Mouse (Mus musculus) gastrocnemius, postnatal 10 days (tissue): ENCODE measurements around the gene Cep97. TPM values are rescaled to one million over a fixed set of nuclear protein-coding genes. Genes with fewer than 3 reads are reported as not detected.
"Not testable (repeated sequence)": the region's sequence is repeated elsewhere in the genome, so short reads cannot be mapped to it uniquely, and the experiment has no call there.

Source experiments
- DNase-seq: peaks from one replicate; pipeline ENCODE4 v3.0.0; 2021; ENCODE audit warnings: mixed read lengths
- total RNA-seq, 2 experiments: library from RNA; stranded (reverse); gene quantifications; 2 replicates each; pipeline ENCODE4 v1.2.3; 2021

Gene Cep97
- total RNA-seq, 2 experiments from 2014 or later: 3.2 to 5.5 TPM

- not testable (repeated sequence) for DNase-seq
Observed at GRCm38 (mm10) chr16:55947876-55948410, 13.3 kb upstream of the Cep97 start.

DNA sequence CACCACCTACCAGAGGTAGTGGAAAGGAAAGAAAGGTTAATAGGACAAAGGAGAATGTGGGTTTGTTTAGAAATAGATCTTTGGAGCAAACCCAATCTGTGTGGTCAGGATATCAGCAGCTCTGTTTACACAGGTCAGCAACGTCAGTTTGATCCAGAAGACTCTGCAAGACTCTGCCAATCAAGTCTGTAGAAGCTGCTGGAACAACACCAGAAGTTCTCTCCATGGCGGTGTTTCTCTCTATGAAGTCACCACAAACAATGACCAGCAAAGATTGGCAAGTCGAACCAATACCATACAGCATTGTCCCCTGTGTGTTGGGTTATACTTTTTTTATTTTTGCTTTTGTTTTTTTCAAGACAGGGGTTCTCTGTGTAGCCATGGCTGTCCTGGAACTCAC lies 12.6 kb upstream of the Cep97 start:
- DNase-seq: no peak

GRCm38 (mm10) chr16:55940781-55941180 lies 6.1 kb upstream of the Cep97 start:
- no peak for DNase-seq

DNA sequence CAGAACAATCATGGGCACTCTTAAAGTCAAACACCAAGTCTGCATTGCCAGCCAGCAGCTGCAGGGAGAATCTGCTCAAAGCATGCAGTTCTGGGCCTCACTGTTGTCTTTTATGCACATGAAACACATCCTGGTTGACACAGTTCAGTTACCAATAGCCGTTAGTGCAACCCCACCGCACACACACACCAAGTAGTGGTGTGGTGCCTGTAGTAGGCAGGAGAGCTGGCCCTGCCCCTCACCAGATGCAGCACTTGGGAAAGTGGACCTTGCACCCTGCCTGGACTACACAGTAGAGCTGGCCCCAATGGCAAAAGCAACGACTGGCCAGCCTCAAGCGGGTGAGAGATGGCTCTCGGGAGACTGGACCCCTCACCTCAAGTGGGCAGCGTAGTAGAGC lies 5.0 kb upstream of the Cep97 start:
- no peak for DNase-seq

GRCm38 (mm10) chr16:55938761-55939160 lies 4.1 kb upstream of the Cep97 start:
- DNase-seq: no peak

DNA sequence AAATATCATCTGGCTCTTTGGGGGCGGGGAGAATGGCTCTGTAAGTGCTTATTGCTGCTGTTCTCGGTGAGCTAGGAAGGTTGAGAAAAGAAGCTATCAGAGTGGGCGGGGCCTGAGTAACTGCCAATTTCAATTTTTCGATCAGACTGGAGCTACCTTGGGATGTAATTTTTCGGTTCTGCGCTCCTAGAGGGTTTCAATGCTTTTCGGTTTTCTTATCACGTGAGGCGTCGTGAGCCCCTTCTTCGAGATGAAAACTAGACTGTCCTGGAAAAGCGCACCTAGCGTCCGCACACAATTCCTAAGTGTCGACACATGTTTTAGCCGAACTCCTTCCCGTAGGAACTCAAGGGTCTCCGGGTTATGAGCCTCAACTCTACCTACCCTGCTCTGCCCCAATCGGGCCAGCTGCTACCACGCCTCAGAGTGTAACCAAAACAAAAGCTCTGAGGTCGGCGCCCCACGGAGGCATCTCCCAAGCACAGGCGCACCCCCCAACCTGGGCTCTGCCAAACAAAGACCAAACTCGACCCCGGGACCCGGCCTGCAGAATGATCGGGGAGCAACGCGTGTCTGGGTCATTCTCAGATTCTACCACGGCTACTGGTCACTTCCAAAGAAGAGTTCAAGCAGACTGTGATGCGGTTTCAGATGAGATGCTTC lies 843 bp downstream of the Cep97 start:
- peak; percentile 42 for DNase-seq

- DNase-seq: no peak
Observed at GRCm38 (mm10) chr16:55924010-55924409, 10.6 kb downstream of the Cep97 start.

- no peak for DNase-seq
Observed at GRCm38 (mm10) chr16:55922079-55922478, 12.6 kb downstream of the Cep97 start.

DNA sequence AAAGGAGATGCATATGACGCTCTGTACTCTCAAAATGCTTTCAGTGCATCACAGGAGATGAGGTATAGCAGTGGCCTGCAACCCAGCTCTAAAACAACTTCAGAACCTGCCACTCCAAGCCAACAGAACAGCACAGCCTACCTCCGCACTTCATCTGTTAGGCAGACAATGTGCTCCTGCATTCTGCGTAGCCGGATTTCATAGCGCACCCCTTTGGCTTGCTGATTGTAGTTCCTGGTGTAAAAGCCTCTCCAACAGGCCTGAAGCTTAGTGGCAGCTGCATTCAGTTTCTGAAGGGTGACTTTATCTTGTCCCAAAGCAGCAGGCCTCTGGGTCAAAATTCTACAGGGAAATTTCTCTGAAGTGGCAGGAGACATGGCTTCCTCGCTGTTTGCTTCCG lies 19.9 kb downstream of the Cep97 start:
- DNase-seq: no peak

DNA sequence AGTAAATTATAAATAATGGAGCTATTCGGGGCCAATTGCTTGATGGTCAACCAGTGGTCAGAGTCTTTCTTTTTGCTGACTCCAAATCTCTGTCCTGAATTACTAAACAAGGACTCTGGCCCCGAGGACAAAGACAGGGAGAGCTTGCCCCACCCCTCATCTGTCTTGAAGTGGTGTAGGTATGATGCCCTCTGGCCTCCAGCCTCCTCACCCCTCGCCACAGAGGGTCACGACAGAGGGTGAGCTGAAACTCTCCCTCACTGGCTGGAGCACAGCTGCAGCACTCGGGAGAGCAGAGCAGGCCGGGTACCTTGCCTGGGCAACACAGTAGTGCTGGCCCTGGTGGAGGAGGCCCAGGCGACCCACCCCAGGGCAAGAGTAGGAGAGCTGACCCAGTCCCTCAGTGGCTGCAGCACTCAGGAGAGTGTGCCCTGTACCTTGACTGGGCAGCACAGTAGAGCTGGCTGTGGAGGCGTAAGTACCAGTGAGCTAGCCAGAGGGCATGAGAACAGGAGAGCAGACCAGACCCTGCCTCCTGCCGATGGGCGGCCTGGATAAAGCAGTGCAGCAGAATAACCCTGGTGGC lies 24.4 kb downstream of the Cep97 start:
- no peak for DNase-seq

- DNase-seq: no peak
Observed at GRCm38 (mm10) chr16:55906928-55907679, 27.6 kb downstream of the Cep97 start.

DNA sequence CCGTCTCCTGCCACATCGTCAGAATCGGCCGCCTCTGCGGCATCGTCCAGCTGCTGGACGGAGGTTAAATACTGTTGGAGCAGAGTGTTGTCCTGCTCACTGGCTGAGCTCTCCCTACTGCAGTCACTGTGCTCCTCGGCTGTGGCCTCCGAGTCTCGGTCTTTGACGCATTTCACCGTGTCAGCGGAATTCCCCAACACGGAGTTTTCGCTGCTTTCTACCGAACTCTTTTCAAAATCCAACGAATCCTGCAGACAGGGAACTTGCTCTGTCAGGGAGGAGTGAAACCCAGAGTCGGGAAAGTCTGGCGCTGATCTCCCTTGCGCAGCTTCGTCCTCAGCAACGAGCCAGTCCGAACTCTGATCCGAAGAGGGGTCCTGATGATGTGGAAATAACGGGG lies 29.3 kb downstream of the Cep97 start:
- no peak for DNase-seq

DNA sequence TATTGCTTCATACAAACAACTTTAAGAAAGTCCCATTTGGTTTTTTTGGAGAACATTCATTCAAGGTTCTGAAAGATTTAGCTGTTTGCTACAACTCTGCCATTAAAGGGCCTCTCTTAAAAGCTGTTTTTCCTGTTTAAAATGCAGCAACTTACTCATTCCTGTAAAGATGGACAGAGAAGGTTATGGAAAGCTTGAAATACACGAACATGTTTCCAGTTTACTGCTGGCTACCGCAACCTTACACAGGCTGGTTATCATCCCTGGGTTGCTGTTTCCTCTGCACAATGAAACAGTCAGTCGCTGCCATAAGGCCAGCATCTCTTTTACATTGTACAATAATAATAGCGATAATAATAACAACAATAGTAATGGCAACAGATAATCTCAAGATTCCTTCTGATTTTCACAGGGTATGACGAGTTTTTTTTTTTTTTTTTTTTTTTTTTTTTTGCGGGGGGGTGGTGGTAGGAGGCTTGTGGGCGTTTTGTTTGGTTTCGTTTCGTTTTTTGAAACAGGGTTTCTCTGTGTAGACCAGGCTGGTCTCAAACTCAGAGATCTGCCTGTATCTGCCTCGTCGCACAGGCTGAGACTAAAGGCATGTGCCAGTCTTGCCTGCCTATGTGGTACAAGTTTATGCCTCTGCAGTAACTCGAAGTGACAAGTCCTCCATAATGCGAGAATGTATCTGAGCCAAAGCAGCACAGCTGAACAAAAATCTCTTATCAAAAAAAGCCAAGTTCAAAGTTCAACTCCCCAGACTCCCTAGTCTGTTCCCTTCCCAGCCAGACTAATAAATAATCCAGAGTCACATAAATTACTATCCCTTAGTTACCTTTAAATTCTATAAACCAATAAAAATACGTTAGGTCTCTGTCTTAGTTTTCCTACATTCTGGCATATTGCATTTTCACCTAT lies 32.6 kb downstream of the Cep97 start:
- no peak for DNase-seq

GRCm38 (mm10) chr16:55898385-55899002 lies 36.2 kb downstream of the Cep97 start:
- DNase-seq: no peak

- no peak for DNase-seq
Observed at GRCm38 (mm10) chr16:55895651-55896095, 39.0 kb downstream of the Cep97 start.

DNA sequence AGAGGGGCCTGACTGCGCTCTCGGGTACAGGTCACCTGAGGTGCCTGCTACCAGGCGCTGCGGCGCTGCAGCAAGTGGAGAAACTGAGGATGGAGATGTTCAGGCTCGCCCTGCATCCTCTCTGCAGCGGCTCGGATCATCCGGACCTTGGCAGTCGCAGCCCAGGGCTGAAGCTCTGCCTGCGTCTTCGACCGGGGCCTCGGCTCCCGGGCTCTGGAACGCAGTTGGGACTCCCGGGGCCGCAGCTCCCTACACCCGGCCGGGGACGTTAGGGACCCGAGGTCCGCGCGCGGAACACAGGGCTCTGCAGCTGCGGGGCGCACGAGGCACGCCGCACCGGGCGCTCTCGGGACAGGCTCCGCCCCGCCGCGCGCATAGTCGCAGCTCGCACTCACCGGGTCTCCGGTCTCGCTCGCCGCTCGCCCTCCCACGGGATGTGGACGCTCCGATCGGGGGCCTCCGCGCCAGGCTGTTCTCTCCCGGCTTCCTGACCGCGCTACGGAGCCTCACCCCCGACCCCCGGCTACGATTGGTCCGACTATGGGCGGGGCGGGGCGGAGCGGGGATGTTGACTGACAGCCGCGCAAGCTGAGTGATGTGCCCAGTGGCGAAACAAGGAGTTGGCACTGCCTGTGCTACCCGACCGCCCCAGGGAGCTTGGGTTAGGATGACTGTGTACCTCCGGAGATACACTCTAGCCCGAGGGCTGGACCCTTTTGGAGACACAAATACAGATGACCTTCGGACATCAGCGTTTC lies 39.6 kb downstream of the Cep97 start, which contains the start of gene Nxpe3:
Gene Nxpe3 (minus strand): TSS at position 393 of the 758 bp plus-strand sequence.
- DNase-seq: peak; percentile 75

DNA sequence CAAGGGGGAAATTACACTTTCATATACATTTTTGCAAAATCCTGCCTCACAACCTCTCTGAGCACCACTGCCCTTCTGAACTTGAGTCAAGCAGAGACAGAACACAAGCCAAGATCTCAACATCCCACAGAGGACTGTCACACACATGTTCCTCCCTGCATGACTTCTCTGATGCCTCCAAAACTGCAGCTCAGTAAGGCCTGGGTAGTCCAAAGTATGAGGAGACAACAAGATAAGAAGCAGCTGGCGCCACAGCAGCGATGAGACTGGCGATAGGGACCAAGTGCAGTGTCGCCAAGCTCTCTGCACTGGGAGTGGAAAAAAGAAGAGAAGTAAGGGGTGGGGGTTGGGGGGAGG lies 40.1 kb downstream of the Cep97 start:
- DNase-seq: no peak

DNA sequence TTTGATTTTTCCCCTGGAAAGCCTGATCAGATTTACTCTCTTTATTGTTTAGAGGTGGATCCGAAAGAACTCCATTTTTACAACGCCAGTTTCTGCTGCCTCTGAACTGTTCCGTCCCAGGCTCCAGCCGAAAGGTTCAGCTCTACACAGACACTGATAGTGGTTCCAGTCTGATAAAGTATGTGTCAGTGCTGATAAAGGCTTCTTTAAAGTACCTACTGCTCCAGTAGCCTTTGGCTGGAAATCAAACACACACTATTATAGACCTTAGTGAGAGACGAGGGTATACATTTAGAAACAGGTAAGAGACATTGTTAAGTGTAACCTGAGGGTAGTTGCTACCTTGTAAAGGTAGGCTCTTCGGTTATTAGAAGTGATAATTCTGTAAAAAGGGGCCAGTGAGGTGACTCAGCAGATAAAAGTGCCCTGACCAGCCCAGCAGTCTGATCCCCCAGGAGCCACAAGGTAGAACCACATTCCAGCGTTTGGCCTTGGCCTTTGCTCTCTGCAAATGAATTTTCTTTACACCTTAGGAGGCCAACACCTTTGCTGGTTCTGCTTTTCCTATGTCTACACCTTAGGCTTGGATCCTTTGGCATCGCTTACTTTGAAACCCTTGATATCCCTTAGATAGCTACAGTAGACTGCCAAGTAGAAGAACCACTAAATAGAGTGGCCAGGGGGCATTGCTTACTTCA lies 41.1 kb downstream of the Cep97 start:
- DNase-seq: no peak

GRCm38 (mm10) chr16:55892484-55892883 lies 42.2 kb downstream of the Cep97 start:
- no peak for DNase-seq

DNA sequence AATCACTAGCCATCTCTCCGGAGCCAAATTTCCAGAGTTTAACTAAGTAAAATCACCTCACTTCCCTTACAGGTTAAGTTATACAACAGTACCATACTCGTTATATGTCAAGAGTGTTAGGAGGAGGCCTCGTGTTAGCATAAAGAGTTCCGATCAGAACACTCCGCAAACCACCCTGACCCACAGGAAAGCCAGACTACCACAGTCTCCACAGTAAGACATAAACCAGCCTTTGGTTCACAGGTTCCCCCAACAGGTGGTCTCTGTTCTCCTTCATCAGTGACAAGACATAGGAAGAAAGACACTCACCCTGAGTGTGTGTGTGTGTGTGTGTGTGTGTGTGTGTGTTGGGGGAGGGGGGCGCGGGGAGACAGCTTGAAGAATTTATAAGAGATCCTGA lies 43.3 kb downstream of the Cep97 start:
- DNase-seq: no peak
